Mouse (Mus musculus) neutrophil, adult 5-6 weeks (primary cell): ENCODE data around the gene Gm45753. TPM values are rescaled to one million over a fixed set of nuclear protein-coding genes. Genes with fewer than 3 reads are reported as not detected.

ENCODE experiments used
- ATAC-seq: fragments of 151-379, 151-347 bp; 2 replicates; pipeline ENCODE4 v1.8.0; 2017; ENCODE audit warnings: mild to moderate bottlenecking, moderate TSS enrichment; ENCODE audit not compliant: insufficient number of reproducible peaks, poor library complexity, low FRiP score, severe bottlenecking; ENCODE audit errors: extremely low read depth
- total RNA-seq: library from RNA; stranded (forward); fragments of 200-1000 nt; gene quantifications from 2 replicates; pipeline ENCODE4 v1.2.3, GENCODE M21; 2017

The Gm45753 gene
- total RNA-seq, 1 experiment from 2014 or later: not detected

DNA sequence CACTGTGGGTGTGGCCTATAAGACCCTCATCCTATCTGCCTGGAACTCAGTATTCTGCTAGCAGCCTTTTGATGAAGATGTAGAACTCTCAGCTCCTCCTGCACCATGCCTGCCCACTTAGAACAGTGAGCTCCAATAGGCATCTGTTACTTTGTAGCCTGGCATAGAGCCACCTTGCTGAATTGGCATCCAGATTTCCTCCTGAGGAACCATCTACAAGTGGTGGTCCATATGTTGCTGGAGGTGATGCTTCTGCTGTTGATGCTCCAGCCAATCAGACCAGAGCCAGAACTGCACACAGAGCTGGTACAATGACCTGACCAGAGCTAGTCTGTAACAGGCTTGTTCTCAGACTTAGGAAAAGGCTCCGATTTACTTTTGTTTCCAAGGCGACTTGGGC, 16.5 kb downstream of the Gm45753 start:
- no peak for ATAC-seq

DNA sequence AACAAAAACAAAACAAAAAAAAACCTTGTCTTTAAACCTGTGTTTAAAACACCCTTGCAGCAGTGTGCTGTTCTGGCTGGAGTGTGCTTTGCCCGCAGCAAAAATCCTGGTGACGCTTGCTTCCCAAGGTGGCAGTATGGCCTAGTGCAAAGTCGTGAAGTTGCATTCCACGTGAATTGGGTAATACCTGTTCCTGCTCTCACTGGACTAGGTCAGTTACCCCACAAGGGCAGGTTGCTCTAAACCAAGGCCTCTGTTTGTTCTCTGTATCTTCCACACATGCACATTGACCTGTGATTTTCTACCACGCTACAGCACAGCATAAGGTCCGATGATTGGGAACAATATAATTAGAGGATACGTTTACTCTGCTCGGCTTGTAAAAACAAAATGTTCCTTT, 26.6 kb downstream of the Gm45753 start:
- ATAC-seq: no peak

DNA sequence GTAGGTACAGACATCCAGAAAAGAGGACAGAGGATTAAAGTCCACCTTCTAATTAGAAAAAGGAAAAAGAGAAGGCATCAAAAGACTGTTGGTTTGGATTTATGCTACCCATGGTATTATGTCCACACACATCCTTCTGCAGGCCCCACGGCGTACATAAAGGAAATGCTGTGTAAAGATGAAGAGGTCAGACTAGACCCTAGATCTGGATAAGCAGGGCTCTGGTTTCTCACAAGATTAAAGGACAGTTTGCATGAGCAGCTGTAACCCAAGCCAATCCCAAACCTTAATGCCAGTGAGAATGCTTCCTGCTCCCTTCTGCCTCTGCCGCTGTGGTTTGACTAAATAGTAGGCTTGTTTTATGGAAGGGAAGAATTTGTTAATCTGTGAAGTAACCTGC, 30.8 kb downstream of the Gm45753 start:
- ATAC-seq: no peak

DNA sequence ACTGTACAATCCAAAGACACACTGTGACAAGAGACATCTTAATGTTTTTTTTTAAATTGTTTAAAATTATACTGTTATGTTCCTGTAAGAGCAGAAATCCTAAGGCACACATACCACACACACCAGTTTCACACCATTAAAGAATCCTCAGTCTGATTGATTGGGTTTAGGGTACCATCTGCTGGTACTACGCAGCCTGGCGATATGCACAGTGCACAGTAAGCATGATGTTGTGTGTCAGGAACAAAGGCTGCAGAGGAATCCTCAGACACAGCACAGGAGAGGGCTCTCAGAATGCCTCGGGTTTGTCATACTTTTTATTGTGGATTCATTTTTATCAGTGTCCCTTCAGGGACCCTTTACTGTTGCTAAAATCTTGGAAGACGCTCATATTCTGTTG, 33.9 kb downstream of the Gm45753 start:
- ATAC-seq: no peak

DNA sequence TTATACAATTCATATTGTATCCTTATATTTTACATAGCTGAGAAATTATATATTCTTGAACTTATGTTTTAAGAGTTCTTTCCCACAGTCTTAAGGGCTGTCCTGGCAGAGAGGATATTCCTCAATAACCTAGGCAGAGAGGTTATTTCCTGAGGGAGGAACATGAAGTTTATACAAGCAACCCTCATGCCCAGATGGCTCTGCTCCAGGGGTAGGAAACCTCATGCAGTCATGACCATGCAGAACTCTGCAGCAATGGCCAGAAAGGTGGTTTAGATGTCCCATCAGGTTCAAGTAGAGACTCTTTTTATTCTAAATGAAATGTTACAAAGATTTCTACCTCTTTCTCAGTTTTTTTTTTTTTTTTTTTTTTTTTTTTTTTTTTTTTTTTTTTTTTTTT, 39.2 kb downstream of the Gm45753 start:
- ATAC-seq: no peak

DNA sequence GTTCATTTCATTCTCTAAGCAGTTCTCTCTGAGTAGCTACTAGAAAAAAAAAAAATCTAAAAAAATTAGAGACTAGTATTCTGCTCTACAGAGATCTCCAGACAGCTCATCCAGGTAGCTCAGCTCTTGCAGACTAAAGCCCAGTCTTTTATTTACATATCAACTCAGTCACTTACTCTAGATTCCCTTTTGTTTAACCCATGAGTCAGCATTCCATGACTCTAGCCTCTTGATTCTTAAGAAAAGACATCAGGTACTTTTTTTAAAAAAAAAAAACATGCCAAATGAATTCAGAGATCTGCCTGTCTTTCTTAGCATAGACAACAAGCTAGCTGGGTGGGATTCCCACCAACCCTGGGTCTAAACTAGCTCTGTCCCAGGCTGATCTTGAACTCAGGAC, 39.8 kb downstream of the Gm45753 start:
- no peak for ATAC-seq

DNA sequence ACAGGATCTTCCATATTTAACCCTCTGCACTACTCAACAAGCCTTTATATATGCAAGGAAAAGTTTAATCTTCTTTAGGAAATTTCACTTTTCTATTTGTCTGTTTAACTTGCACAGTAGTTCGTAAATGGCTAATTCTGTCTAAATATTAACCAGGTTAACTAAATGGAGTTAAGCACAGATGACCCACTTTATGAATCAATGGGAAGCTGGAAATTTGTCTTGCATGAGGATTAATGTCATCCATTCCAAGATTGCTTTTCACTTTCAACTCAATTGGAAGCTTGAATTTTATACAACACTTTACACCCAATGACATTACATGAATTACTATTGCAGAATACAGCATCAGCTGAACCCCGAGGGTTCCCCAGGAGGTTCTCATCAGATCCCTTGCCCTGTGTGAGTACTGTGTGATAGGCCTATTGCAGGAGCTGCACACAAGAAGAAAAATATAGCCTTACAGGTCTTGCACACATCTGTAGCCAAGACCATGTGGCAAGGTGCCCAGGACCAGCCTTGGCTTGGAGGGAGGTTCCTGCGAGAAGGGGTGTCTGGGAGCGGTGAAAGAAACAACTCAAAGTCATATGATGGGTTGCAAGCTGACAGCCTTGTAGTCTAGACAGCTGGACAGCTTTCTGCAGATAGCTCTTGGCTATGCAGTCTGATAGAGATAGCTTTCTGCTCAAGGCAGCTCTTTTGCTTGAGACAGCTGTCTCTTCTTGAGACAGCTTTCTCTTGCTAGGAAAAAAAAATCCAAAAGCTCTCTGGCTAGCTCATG, 40.5 kb downstream of the Gm45753 start:
- ATAC-seq: no peak

DNA sequence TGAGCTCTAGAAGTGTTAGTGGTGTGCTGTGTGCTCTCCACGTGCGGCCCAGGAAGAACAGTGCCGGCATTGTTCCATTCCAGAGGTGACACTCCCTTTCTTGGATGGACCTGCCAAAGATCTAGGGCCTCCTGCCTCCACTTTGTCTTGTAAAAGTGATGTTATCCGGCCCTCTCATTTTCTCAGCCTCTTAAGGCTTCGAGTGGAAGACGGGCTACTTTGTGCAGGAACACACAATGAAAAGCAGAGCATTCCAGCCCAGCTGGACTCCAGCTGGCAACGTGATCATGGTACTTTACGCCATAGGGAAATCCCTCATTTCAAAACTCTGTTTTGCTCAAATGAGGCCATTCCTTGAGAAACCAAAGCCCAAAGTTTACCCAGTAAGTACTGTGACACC, 41.3 kb downstream of the Gm45753 start:
- no peak for ATAC-seq

DNA sequence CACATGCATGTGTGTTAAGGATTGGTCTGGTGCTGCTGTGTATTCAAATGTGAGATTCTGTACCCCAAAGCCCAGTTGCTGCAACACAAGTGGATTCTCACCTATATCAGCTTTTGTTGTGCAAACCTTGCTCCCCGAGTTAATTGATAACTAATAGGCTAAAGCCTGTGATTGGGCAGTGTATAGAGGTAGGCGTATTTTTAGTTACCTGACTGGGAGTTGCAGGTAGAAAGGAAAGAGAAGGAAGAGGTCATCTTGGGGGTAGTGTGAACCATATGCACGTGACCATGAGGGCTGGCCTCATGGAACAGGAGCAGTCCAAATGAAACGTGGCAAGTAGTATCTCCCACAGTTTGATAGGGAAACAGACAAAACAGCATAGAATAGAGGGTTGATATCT, 43.3 kb downstream of the Gm45753 start:
- ATAC-seq: no peak

DNA sequence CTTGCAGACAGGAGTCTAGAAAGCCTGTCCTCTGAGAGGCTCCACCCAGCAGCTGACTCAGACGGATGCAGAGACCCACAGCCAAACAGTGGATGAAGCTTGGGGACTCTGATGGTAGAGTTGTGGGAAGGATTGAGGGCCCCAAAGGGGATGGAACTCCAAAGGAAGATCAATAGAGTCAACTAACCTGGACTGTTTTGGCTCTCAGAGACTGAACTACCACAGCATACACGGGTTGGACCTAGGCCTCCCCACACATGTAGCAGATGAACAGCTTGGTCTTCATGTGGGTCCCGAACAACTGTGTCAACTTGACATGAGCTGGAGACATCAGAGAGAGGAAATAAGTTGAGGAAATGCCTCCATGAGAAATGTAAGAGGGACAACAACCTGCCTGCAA, 45.4 kb downstream of the Gm45753 start:
- no peak for ATAC-seq

DNA sequence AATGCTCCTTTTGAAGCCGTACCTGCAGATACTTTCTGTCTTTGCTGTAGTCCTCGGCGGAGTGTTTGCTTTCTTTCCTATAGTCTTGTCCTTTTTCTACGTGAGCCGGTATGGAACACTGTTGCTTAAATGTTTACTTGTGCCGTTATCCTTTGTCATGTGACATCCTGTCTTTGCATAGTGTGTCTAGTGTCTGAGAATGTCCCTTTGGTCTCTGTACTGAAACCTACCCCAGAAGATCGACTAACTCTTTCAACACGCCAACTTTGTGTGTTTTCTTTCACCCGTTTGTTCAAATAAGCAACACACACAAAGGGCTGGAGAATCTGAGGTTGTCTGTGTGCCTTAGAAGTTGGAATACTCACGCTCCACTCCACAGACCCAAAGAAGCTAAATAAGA, 46.3 kb downstream of the Gm45753 start, which contains the start of gene F11:
TSS of gene F11 (minus strand) at position 112 of the 400 bp plus-strand sequence.
- ATAC-seq: no peak

DNA sequence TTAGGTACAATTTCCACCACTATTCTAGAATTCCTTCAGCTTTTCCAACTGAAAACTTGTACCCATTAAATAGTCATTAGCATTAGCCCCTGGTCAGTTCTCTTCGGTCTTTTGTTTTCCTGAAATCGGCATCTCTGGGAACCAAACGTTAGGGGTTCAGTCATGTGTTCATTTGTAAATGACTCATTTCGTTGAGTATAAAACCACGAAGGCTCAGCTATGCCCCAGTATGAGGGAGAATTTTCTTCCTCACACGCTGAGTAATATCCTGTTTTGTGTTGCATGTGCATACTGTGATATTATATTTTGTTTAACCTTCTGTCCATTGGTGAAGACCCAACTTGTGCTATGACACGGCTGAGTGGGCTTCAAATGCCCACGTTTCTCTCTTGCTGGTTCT, 49.8 kb downstream of the Gm45753 start:
- ATAC-seq: no peak

DNA sequence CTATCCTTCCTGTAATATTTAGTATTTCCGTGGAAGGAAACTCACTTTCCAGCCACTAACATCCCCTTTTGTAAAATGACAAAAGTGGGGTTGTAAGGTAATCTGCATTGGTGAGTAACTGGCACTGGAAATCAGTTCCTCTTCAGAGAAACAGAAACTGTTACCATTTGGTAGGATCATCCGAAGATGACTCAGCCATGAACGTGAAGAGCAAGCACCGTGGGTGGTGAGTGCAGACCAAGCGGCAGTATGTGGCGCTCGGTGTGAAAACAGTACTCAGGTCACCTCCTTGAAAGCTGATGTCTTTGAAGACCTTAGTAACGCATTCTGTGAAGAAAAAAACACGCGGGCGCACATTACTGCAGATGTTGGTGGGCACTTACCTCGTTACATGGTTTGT, 53.2 kb downstream of the Gm45753 start:
- no peak for ATAC-seq

DNA sequence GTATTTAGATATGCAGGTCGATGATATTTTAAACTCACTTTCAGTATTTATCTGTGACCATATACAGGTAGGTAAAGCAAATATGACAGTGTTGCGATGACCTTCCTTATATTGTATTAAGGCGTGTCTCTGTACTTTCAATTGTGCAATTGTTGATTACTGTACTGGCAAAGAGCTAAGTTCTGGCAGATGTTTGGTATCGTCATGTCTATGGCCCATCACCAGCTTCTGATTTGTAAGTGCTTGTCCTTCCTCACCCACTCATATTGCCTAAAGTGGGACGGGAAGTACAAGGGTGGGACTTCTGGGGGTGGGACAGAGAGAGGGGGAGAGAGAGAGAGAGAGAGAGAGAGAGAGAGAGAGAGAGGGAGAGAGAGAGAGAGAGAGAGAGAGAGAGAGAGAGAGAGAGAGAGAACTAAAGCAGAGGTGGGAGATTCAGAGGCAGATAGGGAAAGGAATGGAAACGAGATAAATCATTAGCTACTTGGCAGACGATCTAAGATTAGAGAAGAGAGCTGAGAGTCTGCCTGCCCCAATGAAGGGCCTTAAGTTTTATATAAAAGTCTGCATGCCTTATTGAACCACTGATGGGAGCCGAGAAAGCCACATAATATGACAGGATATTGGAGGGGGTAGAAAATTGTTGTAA, 53.9 kb downstream of the Gm45753 start:
- ATAC-seq: no peak

DNA sequence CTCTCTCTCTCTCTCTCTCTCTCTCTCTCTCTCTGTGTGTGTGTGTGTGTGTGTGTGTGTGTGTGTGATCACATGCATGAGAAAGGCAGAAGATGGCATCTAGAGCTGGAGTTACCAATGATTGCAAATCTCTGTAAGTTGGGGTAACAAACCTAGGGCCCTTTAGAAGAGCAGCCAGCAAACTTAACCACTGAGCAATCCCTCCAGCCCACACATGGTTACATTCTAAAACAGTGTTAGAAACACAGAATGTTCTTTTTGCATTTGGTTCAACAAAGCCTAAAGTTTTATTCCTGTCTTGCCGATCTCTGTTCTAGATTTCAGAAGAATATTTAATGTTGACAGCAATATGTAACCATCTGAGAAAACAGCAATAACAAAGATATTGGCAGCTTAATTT, 54.7 kb downstream of the Gm45753 start:
- no peak for ATAC-seq

DNA sequence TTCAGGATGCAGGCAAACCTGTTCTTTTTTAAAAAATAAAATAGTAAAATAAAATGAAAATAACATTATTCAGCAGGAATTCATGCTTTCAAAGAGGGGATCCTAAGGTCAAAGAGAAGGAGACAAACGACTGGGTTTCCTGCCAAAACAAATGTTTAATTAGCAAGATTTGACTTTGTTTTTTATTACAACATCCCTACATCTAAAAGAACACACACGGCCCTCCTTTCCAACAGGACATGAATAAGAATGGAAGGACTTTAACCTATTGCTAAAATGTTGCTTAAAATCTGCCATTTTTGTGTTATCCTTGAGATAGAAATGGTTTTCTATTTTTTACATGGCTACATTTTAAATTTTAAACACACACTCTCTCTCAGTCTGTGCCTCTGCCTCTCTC, 55.2 kb downstream of the Gm45753 start:
- no peak for ATAC-seq

DNA sequence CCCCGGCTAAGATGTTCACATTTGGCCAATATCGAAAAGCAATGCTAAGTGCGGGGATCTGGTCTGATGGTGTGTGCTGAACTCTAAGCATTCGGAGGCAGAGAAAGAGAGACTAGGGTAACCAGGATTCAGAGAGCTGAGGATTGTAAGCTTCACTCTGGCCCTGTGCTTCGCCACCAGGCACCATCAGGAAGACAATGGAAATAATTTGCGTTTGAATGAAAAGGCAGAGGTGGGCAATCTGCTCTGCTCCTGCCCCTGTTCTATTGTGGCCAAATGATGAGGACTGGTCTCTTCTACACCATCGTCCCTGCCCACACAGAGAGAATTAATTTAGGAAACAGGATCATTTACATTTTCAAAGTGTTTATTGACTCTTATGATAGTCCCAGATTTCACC, 62.0 kb downstream of the Gm45753 start:
- ATAC-seq: no peak

DNA sequence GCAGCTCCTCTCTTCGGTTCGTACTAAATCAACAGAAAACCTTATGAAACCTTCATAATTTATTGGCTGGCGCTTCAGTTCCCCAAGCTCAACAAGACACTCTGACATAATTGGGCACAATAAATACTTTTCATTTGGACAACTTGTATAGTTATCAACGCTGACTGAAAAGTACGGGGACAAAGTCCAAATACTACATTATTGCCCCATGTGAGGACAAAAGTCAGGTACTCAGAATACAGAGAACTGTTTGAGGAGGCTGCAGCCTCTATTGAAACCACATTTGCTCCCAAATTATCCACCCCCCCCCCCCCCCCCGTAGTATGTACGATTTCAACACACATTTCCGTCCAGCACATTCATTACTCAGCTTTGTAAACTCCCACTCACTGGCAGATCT, 68.9 kb downstream of the Gm45753 start:
- ATAC-seq: no peak

DNA sequence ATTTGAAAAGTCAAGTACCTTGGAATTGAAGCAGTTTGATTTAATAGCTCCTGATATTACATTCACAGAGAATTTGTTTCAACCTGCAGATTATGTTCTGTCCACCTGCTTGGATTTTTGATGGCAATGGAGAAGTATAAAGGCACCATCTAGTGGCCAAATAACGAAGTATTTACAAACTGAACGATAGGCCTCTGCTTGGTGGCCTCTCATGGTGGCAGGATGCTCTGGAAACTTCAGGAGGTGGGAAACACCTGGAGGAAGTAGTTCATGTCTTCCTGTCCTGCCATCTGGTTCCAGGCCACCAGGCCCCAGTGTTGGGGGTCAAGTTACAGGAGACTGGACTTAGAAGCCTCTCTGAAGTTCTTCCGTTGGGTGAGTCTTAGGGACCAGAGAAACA, 70.0 kb downstream of the Gm45753 start:
- ATAC-seq: no peak

DNA sequence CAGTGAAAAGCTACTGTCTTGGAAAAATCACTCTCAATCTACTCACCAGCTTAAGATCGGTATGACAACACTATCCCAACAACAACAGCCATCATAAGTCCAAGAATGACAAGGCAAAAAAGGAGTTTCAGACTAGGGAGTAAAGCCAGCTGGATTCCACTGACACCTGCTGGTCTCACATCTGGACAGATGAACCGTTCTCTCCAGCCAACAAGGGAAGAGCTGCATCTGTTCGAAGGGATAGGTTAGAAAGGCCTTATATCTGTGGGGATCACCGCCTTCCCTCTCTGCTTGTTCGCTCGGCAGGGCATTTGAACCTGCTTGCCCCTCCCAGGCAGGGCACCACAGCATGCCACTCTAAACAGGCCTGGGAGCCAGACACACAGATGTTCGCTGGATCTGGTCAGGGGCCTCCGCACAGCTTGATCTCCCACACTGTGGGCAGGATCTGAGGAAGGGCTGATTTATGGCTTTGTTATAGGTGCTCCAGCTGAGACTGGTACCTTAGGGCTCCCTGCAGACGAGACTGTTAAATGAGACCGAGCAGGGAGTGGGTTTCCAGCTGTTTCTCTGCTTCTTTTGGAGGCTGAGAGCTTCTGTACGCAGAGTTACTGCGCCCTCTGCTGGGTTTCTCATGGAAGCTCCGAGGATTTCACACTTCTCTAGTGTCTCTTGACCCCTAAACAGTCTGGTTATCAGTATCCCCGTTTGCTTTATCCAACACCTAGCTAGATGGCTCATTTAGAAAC, 71.9 kb downstream of the Gm45753 start:
- ATAC-seq: no peak
